Mouse (Mus musculus) heart, adult 9 months (tissue): ENCODE data around the gene Rab44.
"Not testable (repeated sequence)": the region's sequence is repeated elsewhere in the genome, so short reads cannot be mapped to it uniquely, and the experiment has no call there.

ENCODE experiments used
- DNase-seq, 2 experiments: peaks; one replicate each; pipeline ENCODE4 v3.0.0; 2022; ENCODE audit warnings: low spot score in 2 of 2

Gene Rab44

GRCm38 (mm10) chr17:29090776-29091175 is 23.2 kb upstream of the Rab44 start, which contains the start of gene Cdkn1a:
Gene Cdkn1a, plus strand, starts transcription at chr17:29090976.
- no peak for DNase-seq

- no peak for DNase-seq
Measured at GRCm38 (mm10) chr17:29091348-29091944, 22.5 kb upstream of the Rab44 start.

GRCm38 (mm10) chr17:29092497-29092896 is 21.4 kb upstream of the Rab44 start:
- DNase-seq, result no peak

- DNase-seq, result peak; percentile 86 to 91
Measured at GRCm38 (mm10) chr17:29093110-29093952, 20.6 kb upstream of the Rab44 start.

- DNase-seq, result peak in 1 of 2 experiments; percentile 38
Measured at GRCm38 (mm10) chr17:29093961-29094309, 20.0 kb upstream of the Rab44 start.

- DNase-seq, result peak; percentile 89 to 91
Measured at GRCm38 (mm10) chr17:29094310-29095181, 19.4 kb upstream of the Rab44 start.

- peak; percentile 96 to 97 for DNase-seq
Measured at GRCm38 (mm10) chr17:29095201-29095733, 18.7 kb upstream of the Rab44 start.

- DNase-seq, result no peak
Measured at GRCm38 (mm10) chr17:29096245-29096644, 17.7 kb upstream of the Rab44 start.

- DNase-seq, result peak in 1 of 2 experiments; percentile 0
Measured at GRCm38 (mm10) chr17:29096851-29097561, 16.9 kb upstream of the Rab44 start.

- no peak for DNase-seq
Measured at GRCm38 (mm10) chr17:29098291-29098690, 15.7 kb upstream of the Rab44 start.

GRCm38 (mm10) chr17:29099076-29099475 is 14.9 kb upstream of the Rab44 start:
- no peak for DNase-seq

GRCm38 (mm10) chr17:29100627-29101026 is 13.3 kb upstream of the Rab44 start:
- DNase-seq, result no peak

- DNase-seq, result not testable (repeated sequence)
Measured at GRCm38 (mm10) chr17:29110356-29110755, 3.6 kb upstream of the Rab44 start.

GRCm38 (mm10) chr17:29111332-29111731 is 2.6 kb upstream of the Rab44 start:
- DNase-seq, result no peak

- DNase-seq, result no peak
Measured at GRCm38 (mm10) chr17:29116023-29116422, 2.1 kb downstream of the Rab44 start.

GRCm38 (mm10) chr17:29117006-29117648 is 3.2 kb downstream of the Rab44 start:
- DNase-seq, result no peak

GRCm38 (mm10) chr17:29118057-29118456 is 4.1 kb downstream of the Rab44 start:
- DNase-seq, result no peak

- DNase-seq, result no peak
Measured at GRCm38 (mm10) chr17:29120666-29121065, 6.7 kb downstream of the Rab44 start.

- DNase-seq, result no peak
Measured at GRCm38 (mm10) chr17:29122817-29123216, 8.9 kb downstream of the Rab44 start.

GRCm38 (mm10) chr17:29123578-29124174 is 9.7 kb downstream of the Rab44 start:
- no peak for DNase-seq
